Mouse (Mus musculus) stomach, postnatal 0 days (tissue): ENCODE measurements around the gene Dclk3. TPM values are rescaled to one million over a fixed set of nuclear protein-coding genes. Genes with fewer than 3 reads are reported as not detected.

Experiments
- ATAC-seq: fragments of 200-750 bp; cut with Nextera tagmentation; 2 replicates; pipeline ENCODE4 v1.8.0; 2017; ENCODE audit not compliant: low FRiP score, low TSS enrichment
- DNase-seq: peaks from one replicate; pipeline ENCODE4 v3.0.0-alpha.2; 2016; ENCODE audit warnings: low spot score
- H3K27ac ChIP-seq: fragments of 300-500 bp; sonication (generic); replicated peaks from 2 replicates; pipeline ENCODE4 v1.5.1; 2014; ENCODE audit warnings: mild to moderate bottlenecking, control low read depth
- H3K27me3 ChIP-seq: fragments of 300-500 bp; sonication (generic); 2 replicates; pipeline ENCODE4 v1.6.1; 2014; ENCODE audit warnings: low read length; ENCODE audit not compliant: control insufficient read depth, insufficient read depth
- H3K36me3 ChIP-seq: fragments of 300-500 bp; sonication (generic); 2 replicates; pipeline ENCODE4 v1.6.1; 2014; ENCODE audit warnings: low read length, mixed read lengths; ENCODE audit not compliant: control insufficient read depth, insufficient read depth
- H3K4me1 ChIP-seq: fragments of 300-500 bp; sonication (generic); replicated peaks from 2 replicates; pipeline ENCODE4 v1.6.1; 2014; ENCODE audit warnings: antibody characterized with exemption; ENCODE audit not compliant: control insufficient read depth, insufficient read depth
- H3K4me2 ChIP-seq: fragments of 300-500 bp; sonication (generic); replicated peaks from 2 replicates; pipeline ENCODE4 v1.6.1; 2014; ENCODE audit warnings: low read depth, mild to moderate bottlenecking, control low read depth, moderate library complexity
- H3K4me3 ChIP-seq: fragments of 300-500 bp; sonication (generic); 2 replicates; pipeline ENCODE4 v1.5.1; 2014; ENCODE audit warnings: low read depth, low read length, control low read depth
- H3K9ac ChIP-seq: fragments of 300-500 bp; sonication (generic); 2 replicates; pipeline ENCODE4 v1.6.1; 2014; ENCODE audit warnings: mild to moderate bottlenecking, low read length, control low read depth, mixed read lengths
- H3K9me3 ChIP-seq: fragments of 300-500 bp; sonication (generic); 2 replicates; pipeline ENCODE4 v1.6.1; 2016; ENCODE audit warnings: low read length; ENCODE audit not compliant: control insufficient read depth
- CTCF ChIP-seq: IDR thresholded peaks from 2 replicates; pipeline ENCODE4 v1.5.1; 2016; ENCODE audit warnings: antibody characterized with exemption, low read depth, mild to moderate bottlenecking, moderate library complexity
- EP300 ChIP-seq: optimal IDR thresholded peaks from 2 replicates; pipeline ENCODE3; 2016; ENCODE audit warnings: antibody characterized with exemption
- WGBS: fragments of 180-500 bp; shearing (Covaris S2); extraction: QIAGEN DNeasy Blood & Tissue Kit; methylation state at CpG from one replicate; pipeline ENCODE4 v1.1.7; 2014; 5-methylcytosine and 5-hydroxymethylcytosine counted together
- polyA plus RNA-seq: library from polyadenylated mRNA; unstranded; fragments of >200 nt; fragmentation: Nextera tagmentation; extraction: Ambion mirVana; gene quantifications from 2 replicates; pipeline ENCODE4 v1.2.1, GENCODE M21; 2015

Dclk3 gene
- polyA plus RNA-seq, 1 experiment from 2014 or later, result 0.44 TPM

- Histone ChIP-seq H3K27ac (no peak overlapping the region), H3K9ac (no peak overlapping the region), H3K4me2 (no peak overlapping the region), H3K27me3 (no peaks in the 10 kb centered on the region), H3K36me3 (no peaks in the 10 kb centered on the region), H3K9me3 (no peaks in the 10 kb centered on the region), H3K4me1 (no peaks in the 10 kb centered on the region), H3K4me3 (no peak overlapping the region)
- WGBS, result 76% methylated on average over 2 of the region's 2 CpGs
- TF ChIP-seq EP300 (no peak), CTCF (no peak)
- ATAC-seq (no peak), DNase-seq (no peak)
Observed at GRCm38 (mm10) chr9:111446204-111446603, 7.3 kb downstream of the Dclk3 start.

- Histone ChIP-seq H3K27me3 (no peaks in the 10 kb centered on the region), H3K4me2 (no peak overlapping the region), H3K9ac (no peak overlapping the region), H3K4me3 (no peak overlapping the region), H3K9me3 (no peaks in the 10 kb centered on the region), H3K27ac (no peak overlapping the region), H3K4me1 (no peaks in the 10 kb centered on the region), H3K36me3 (no peaks in the 10 kb centered on the region)
- WGBS, result 57% methylated on average over 2 of the region's 2 CpGs
- DNase-seq (no peak), ATAC-seq (no peak)
- TF ChIP-seq CTCF (no peak), EP300 (no peak)
Observed at GRCm38 (mm10) chr9:111448976-111449375, 10.1 kb downstream of the Dclk3 start.

DNA sequence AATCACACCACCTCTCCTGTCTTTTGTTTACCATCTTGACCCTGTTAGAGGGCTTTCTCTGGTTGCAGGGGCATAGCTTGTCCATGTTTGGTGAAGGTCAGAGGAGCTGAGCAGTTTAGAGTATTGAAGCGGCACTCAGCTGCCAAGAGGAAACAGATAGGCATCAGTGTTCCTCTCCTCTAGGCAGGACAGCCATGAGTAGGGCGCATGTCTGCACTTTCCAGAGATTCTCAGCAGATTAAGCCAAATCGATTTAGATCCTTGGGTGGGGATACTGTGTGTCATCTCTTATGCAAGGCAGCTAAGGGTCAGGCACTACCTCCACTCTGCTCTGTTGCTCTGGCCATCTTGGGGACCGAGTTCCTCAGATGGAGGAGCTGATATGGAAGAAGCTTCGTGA lies 11.0 kb downstream of the Dclk3 start:
- H3K36me3 ChIP-seq, result no peaks in the 10 kb centered on the region
- WGBS, result 78% methylated on average over 5 of the region's 5 CpGs
- ATAC-seq, result no peak
- H3K27me3 ChIP-seq, result no peaks in the 10 kb centered on the region
- no peaks in the 10 kb centered on the region for H3K4me1 ChIP-seq
- H3K9me3 ChIP-seq, result no peaks in the 10 kb centered on the region
- TF ChIP-seq CTCF (no peak), EP300 (no peak)
- no peak overlapping the region for H3K9ac ChIP-seq
- no peak overlapping the region for H3K27ac ChIP-seq
- no peak overlapping the region for H3K4me3 ChIP-seq
- no peak for DNase-seq
- H3K4me2 ChIP-seq, result no peak overlapping the region

DNA sequence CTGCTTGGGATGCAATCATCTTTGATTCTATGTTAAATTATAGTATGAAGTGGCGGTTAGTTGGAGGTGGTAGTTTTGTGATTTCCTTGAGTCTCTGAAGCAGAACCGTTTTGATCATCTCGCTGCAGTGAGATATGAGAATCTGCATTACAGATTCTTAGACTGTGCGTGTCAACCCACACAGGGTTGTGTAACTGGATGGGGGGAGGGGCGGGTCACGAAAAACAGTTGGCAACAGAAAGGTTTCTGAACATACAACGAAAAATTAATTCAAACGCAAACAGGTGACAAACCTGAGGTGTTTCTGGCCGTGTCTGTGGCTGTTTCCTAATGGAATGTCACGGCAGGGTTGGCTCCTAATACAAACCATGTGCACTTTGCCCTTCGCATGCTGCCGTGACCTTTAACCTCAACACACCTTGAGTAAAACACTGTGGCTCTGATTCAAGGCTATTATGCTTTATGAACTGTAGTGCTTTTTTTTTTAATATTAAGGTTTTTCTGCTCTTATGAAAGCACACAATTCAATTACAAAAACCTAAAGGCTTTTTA lies 12.0 kb downstream of the Dclk3 start:
- ATAC-seq, result no peak
- no peaks in the 10 kb centered on the region for H3K36me3 ChIP-seq
- H3K4me3 ChIP-seq, result no peak overlapping the region
- WGBS, result 73% methylated on average over 12 of the region's 12 CpGs
- H3K27me3 ChIP-seq, result no peaks in the 10 kb centered on the region
- H3K4me1 ChIP-seq, result no peaks in the 10 kb centered on the region
- no peak for DNase-seq
- H3K27ac ChIP-seq, result no peak overlapping the region
- no peak overlapping the region for H3K9ac ChIP-seq
- H3K4me2 ChIP-seq, result no peak overlapping the region
- H3K9me3 ChIP-seq, result no peaks in the 10 kb centered on the region
- TF ChIP-seq CTCF (no peak), EP300 (no peak)

DNA sequence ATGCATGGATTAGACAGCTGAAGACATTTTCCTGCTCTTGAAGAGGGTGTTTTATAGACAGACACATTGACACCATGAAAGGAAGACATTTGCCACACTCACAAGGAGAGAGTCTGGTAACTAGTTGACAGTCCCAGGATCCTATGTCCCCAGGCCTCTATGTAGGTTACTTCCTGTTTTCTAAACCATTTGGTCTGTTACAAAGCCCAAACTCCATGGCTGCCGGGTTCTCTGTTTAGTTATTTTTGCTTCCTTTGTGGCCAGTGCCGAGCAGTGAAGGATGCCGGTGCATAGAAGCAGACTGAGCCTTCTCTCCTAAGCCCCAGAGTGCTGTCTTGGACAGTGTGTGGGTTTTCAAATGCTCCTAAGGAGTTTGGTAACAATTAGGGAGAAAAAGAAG lies 15.0 kb downstream of the Dclk3 start:
- ATAC-seq (no peak), DNase-seq (no peak)
- Histone ChIP-seq H3K4me2 (no peak overlapping the region), H3K4me3 (no peak overlapping the region), H3K36me3 (no peaks in the 10 kb centered on the region), H3K4me1 (no peaks in the 10 kb centered on the region), H3K27ac (no peak overlapping the region), H3K9me3 (no peaks in the 10 kb centered on the region), H3K9ac (no peak overlapping the region), H3K27me3 (no peaks in the 10 kb centered on the region)
- 61% methylated on average over 3 of the region's 3 CpGs for WGBS
- TF ChIP-seq CTCF (no peak), EP300 (no peak)

DNA sequence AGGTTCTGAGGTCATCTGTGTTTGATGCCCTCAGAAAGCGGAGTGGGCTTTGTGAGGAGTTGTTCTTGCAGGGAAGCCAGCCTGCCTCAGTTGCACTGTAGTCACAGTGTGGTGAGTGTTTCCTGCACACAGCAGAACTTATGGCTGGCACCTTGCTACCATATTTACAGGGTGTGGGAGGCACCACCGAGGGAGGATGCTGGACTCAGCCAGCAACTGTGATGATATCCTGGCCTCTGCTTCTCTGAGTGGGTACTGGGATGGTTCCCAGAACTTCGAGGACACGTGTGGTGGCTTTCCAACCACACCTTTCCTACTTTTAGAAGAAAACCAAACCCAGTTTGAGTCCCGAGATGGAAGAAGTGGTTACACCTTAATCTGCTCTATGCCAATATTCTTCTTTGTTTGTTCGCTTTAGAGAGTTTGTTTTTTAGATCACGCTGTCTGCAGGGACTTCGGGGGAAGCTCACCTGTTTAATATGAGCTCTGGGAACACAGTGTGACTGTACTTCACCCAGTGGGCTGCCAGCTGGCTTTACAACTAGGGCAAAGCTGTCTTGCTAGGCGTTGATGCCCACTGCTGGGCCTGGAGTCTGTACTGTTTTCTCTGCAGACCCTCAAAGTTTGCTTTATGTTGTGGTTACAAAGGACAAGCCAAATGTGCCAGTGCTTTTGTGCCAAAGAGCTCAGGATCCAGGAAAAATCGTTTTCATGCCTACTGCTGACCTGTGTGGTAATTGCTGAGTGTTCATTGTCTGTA lies 18.5 kb downstream of the Dclk3 start:
- no peak overlapping the region for H3K9ac ChIP-seq
- no peak overlapping the region for H3K4me2 ChIP-seq
- 72% methylated on average over 10 of the region's 10 CpGs for WGBS
- H3K9me3 ChIP-seq, result no peaks in the 10 kb centered on the region
- DNase-seq, result no peak
- no peaks in the 10 kb centered on the region for H3K4me1 ChIP-seq
- no peaks in the 10 kb centered on the region for H3K27me3 ChIP-seq
- no peak overlapping the region for H3K27ac ChIP-seq
- ATAC-seq, result no peak
- no peaks in the 10 kb centered on the region for H3K36me3 ChIP-seq
- TF ChIP-seq EP300, result no peak
- TF ChIP-seq CTCF, result no peak
- no peak overlapping the region for H3K4me3 ChIP-seq
